Mouse (Mus musculus) midbrain, embryonic 14.5 days (tissue): Measurements from ENCODE around the gene Tnfsfm13. TPM values are rescaled to one million over a fixed set of nuclear protein-coding genes. Genes with fewer than 3 reads are reported as not detected.
"Not testable (repeated sequence)": the region's sequence is repeated elsewhere in the genome, so short reads cannot be mapped to it uniquely, and the experiment has no call there.

Experiments used
- ATAC-seq: fragments of 200-750 bp; cut with Nextera tagmentation; 2 replicates; pipeline ENCODE4 v1.8.0; 2017; ENCODE audit warnings: moderate number of reproducible peaks, moderate library complexity; ENCODE audit not compliant: low FRiP score, low TSS enrichment
- DNase-seq: peaks from one replicate; pipeline ENCODE4 v3.0.0-alpha.2; 2015
- H3K27ac ChIP-seq: fragments of 300-500 bp; sonication (generic); replicated peaks from 2 replicates; pipeline ENCODE4 v1.5.1; 2014; ENCODE audit warnings: mild to moderate bottlenecking, low read depth, low read length, moderate library complexity
- H3K27me3 ChIP-seq: fragments of 300-500 bp; sonication (generic); 2 replicates; pipeline ENCODE4 v1.6.1; 2014; ENCODE audit warnings: low read length, control low read depth, mixed read lengths; ENCODE audit not compliant: control insufficient read depth, insufficient read depth
- H3K36me3 ChIP-seq: fragments of 300-500 bp; sonication (generic); 2 replicates; pipeline ENCODE4 v1.6.1; 2014; ENCODE audit warnings: low read length, control low read depth; ENCODE audit not compliant: control insufficient read depth, insufficient read depth
- H3K4me1 ChIP-seq: fragments of 300-500 bp; sonication (generic); 2 replicates; pipeline ENCODE4 v1.6.1; 2014; ENCODE audit warnings: mild to moderate bottlenecking, antibody characterized with exemption, low read length, control low read depth; ENCODE audit not compliant: control insufficient read depth, insufficient read depth
- H3K4me2 ChIP-seq: fragments of 300-500 bp; sonication (generic); 2 replicates; pipeline ENCODE4 v1.6.1; 2014; ENCODE audit warnings: mild to moderate bottlenecking, low read length, moderate library complexity
- H3K4me3 ChIP-seq: fragments of 300-500 bp; sonication (generic); replicated peaks from 2 replicates; pipeline ENCODE4 v1.5.1; 2014; ENCODE audit warnings: low read depth, low read length
- H3K9ac ChIP-seq: fragments of 300-500 bp; sonication (generic); replicated peaks from 2 replicates; pipeline ENCODE4 v1.6.1; 2014; ENCODE audit warnings: mild to moderate bottlenecking, low read length, moderate library complexity
- H3K9me3 ChIP-seq: fragments of 300-500 bp; sonication (generic); 2 replicates; pipeline ENCODE4 v1.6.1; 2016; ENCODE audit warnings: low read length, control low read depth, mixed read lengths; ENCODE audit not compliant: control insufficient read depth
- WGBS: fragments of 180-500 bp; shearing (Covaris S2); extraction: QIAGEN DNeasy Blood & Tissue Kit; methylation state at CpG from one replicate; pipeline ENCODE4 v1.1.7; 2014; 5-methylcytosine and 5-hydroxymethylcytosine counted together
- polyA plus RNA-seq: library from polyadenylated mRNA; unstranded; fragments of >200 nt; fragmentation: Nextera tagmentation; extraction: Ambion mirVana; gene quantifications from 2 replicates; pipeline ENCODE4 v1.2.1, GENCODE M21; 2014

The Tnfsfm13 gene
- polyA plus RNA-seq, 1 experiment from 2014 or later, result 1.1 TPM

- Histone ChIP-seq H3K4me2 (no peak overlapping the region), H3K9me3 (no peaks in the 10 kb centered on the region), H3K4me3 (no peak overlapping the region), H3K36me3 (no peaks in the 10 kb centered on the region), H3K27ac (no peak overlapping the region), H3K4me1 (no peaks in the 10 kb centered on the region), H3K9ac (no peak overlapping the region), H3K27me3 (no peaks in the 10 kb centered on the region)
- no peak for ATAC-seq
- WGBS, result 84% methylated on average over 4 of the region's 4 CpGs
- DNase-seq, result no peak
Observed at GRCm38 (mm10) chr11:69707873-69708381, 12.0 kb upstream of the Tnfsfm13 start.

DNA sequence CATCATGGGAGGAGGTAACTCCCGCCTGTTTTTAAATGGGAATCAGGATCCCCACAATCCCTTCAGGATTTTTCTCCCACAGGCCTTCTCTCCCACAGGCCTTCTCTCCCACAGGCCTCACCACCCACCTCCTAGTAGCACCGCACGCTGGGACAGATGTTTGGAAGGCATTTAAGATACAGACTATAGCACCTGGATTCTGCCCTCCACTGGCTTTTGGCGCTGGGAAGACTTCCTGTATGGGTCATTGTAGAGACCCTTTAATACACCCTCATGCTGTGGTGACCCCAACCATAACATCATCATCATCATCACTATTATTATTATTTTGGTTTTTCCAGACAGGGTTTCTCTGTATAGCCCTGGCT, 11.6 kb upstream of the Tnfsfm13 start:
- no peak overlapping the region for H3K27ac ChIP-seq
- H3K4me2 ChIP-seq, result no peak overlapping the region
- DNase-seq (no peak), ATAC-seq (no peak)
- no peaks in the 10 kb centered on the region for H3K27me3 ChIP-seq
- no peak overlapping the region for H3K9ac ChIP-seq
- no peaks in the 10 kb centered on the region for H3K4me1 ChIP-seq
- H3K36me3 ChIP-seq, result no peaks in the 10 kb centered on the region
- 90% methylated on average over 4 of the region's 4 CpGs for WGBS
- H3K9me3 ChIP-seq, result no peaks in the 10 kb centered on the region
- no peak overlapping the region for H3K4me3 ChIP-seq

DNA sequence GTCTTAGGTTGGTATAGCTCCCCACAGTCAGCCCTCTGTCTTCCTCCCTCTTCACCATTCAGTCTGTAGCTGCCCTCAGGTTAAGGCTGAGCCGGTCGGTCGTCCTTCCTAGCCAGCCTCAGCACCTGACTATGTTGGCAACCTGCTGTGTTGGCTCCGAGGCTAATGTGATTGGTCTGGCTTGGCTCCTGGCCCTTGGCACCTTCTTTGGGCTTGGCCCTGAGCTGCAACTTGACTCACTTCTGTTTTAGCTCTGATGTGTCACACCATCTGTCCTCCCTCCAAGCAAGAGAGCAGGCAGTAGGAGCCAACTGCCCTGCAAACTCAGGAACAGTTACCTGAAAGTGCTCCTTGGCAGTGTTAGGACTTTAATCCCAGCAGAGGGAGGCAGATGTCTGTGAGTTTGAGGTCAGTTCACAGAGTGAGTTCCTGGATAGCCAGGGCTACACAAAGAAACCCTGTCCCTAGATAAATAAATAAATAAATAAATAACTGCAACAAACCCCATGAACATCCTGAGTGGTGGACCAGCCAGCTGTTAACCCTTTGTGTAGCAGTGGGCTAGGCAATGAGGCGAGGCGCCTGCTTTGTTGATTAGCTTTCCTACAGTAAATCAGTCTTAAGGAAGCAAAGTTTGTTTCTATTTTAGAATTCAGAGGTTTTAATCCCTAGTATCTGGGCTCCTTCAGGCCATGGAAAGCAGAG, 11.0 kb upstream of the Tnfsfm13 start:
- 48% methylated on average over 6 of the region's 6 CpGs for WGBS
- no peak overlapping the region for H3K4me2 ChIP-seq
- H3K9ac ChIP-seq, result no peak overlapping the region
- H3K4me3 ChIP-seq, result no peak overlapping the region
- DNase-seq, result no peak
- no peak overlapping the region for H3K27ac ChIP-seq
- no peaks in the 10 kb centered on the region for H3K36me3 ChIP-seq
- no peaks in the 10 kb centered on the region for H3K27me3 ChIP-seq
- ATAC-seq, result no peak
- H3K9me3 ChIP-seq, result no peaks in the 10 kb centered on the region
- no peaks in the 10 kb centered on the region for H3K4me1 ChIP-seq

DNA sequence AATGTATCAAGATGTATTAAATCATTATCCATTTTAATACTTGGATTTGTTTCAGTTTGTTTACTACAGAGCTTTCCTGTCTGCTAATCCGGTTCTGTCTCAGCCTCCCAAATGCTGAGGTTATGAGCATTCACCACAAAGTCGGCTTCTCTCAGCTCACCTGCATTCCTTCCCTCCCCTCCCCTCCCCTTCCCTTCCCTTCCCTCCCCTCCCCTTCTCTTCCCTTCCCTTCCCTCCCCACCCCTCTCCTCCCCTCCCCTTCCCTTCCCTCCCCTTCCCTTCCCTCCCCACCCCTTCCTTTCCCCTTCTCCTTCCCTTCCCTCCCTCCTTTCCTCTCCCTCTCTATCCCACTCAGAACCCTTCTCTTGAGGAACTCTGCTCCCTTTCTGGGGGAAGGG, 8.7 kb upstream of the Tnfsfm13 start:
- Histone ChIP-seq H3K4me2 (no peak overlapping the region), H3K36me3 (no peaks in the 10 kb centered on the region), H3K4me1 (no peaks in the 10 kb centered on the region), H3K27ac (no peak overlapping the region), H3K4me3 (no peak overlapping the region), H3K9ac (no peak overlapping the region), H3K9me3 (no peaks in the 10 kb centered on the region), H3K27me3 (no peaks in the 10 kb centered on the region)
- 57% methylated on average over 2 of the region's 2 CpGs for WGBS
- DNase-seq (no peak), ATAC-seq (no peak)

GRCm38 (mm10) chr11:69703814-69704612, 8.1 kb upstream of the Tnfsfm13 start:
- H3K4me1 ChIP-seq, result no peaks in the 10 kb centered on the region
- no peak overlapping the region for H3K9ac ChIP-seq
- H3K36me3 ChIP-seq, result no peaks in the 10 kb centered on the region
- ATAC-seq (no peak), DNase-seq (no peak)
- no peak overlapping the region for H3K27ac ChIP-seq
- H3K4me2 ChIP-seq, result no peak overlapping the region
- H3K9me3 ChIP-seq, result no peaks in the 10 kb centered on the region
- no peaks in the 10 kb centered on the region for H3K27me3 ChIP-seq
- WGBS, result 74% methylated on average over 8 of the region's 8 CpGs
- no peak overlapping the region for H3K4me3 ChIP-seq

GRCm38 (mm10) chr11:69703381-69703780, 7.5 kb upstream of the Tnfsfm13 start:
- H3K4me2 ChIP-seq, H3K36me3 ChIP-seq, H3K27ac ChIP-seq, H3K9me3 ChIP-seq, H3K27me3 ChIP-seq, H3K4me3 ChIP-seq, H3K9ac ChIP-seq, H3K4me1 ChIP-seq, DNase-seq, ATAC-seq: not testable (repeated sequence)
- 85% methylated on average over 2 of the region's 3 CpGs for WGBS

DNA sequence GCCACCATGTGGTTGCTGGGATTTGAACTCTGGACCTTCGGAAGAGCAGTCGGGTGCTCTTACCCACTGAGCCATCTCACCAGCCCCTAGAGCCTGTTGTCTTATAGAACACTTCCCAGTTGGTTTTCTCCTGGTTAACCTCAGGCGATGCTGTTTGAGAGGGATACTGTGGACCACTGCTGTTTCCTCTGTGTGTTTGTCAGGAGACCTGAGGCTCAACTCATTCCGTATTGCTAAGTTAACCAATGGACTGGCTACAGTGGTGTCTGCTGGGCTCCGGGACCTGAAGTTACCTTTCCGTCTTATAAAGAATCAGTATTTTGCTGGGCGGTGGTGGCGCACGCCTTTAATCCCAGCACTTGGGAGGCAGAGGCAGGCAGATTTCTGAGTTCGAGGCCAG, 7.0 kb upstream of the Tnfsfm13 start:
- not testable (repeated sequence) for ATAC-seq, H3K36me3 ChIP-seq
- 91% methylated on average over 10 of the region's 10 CpGs for WGBS

DNA sequence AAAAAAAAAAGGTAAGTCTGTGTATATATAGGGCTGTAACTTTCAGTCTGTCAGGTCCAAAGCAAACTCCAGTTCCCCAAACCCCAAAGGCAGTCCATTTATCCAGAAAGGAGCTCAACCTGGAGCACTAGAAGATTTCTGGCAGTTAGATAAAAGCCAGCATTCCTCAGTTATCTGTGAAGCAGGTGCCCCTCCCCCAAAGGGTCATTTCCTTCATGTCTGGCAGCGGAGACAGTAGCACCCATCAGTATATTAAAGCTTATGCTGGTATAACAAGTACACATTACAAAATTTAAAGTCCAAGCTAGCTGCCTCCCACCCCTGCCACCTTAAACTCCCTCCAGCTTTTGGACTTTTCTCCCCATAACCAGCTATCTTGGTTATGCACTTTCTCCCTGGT, 3.7 kb upstream of the Tnfsfm13 start:
- ATAC-seq, result no peak

More for the DNA sequence above, 7.0 kb upstream of the Tnfsfm13 start:
- not testable (repeated sequence) for H3K27ac ChIP-seq, DNase-seq, H3K9me3 ChIP-seq, H3K4me1 ChIP-seq, H3K27me3 ChIP-seq, H3K4me2 ChIP-seq, H3K4me3 ChIP-seq, H3K9ac ChIP-seq

More for the DNA sequence above, 3.7 kb upstream of the Tnfsfm13 start:
- no peaks in the 10 kb centered on the region; the same call in 1 of the 2 replicates for H3K9me3 ChIP-seq
- 86% methylated on average over 1 of the region's 1 CpGs for WGBS
- no peak overlapping the region for H3K27ac ChIP-seq
- H3K4me2 ChIP-seq, result no peak overlapping the region
- H3K36me3 ChIP-seq, result no peaks in the 10 kb centered on the region
- H3K4me1 ChIP-seq, result peaks cover 8% of the 10 kb centered on the region
- H3K4me3 ChIP-seq, result no peak overlapping the region
- no peak for DNase-seq
- H3K9ac ChIP-seq, result 0 out of 2 replicates have a peak overlapping the region, but pooled peaks have one; percentile 27
- H3K27me3 ChIP-seq, result no peaks in the 10 kb centered on the region
